Mouse (Mus musculus) E14TG2a.4 (cell line): ENCODE data around the gene Serpinb3a.
"Not testable (repeated sequence)": the region's sequence is repeated elsewhere in the genome, so short reads cannot be mapped to it uniquely, and the experiment has no call there.

ENCODE experiments used
- H3K27me3 ChIP-seq: 2 replicates; pipeline ENCODE4 v1.6.1; 2014; ENCODE audit warnings: low read length, control low read depth; ENCODE audit not compliant: insufficient read depth
- H3K36me3 ChIP-seq: 2 replicates; pipeline ENCODE4 v1.6.1; 2014; ENCODE audit warnings: low read length, control low read depth; ENCODE audit not compliant: insufficient read depth
- H3K4me1 ChIP-seq: replicated peaks from 2 replicates; pipeline ENCODE4 v1.6.1; 2014; ENCODE audit warnings: low read depth, low read length, control low read depth
- H3K4me3 ChIP-seq: replicated peaks from 2 replicates; pipeline ENCODE4 v1.5.1; 2014; ENCODE audit warnings: mild to moderate bottlenecking, low read length
- H3K9me3 ChIP-seq: 2 replicates; pipeline ENCODE4 v1.6.1; 2014; ENCODE audit warnings: low read length, control low read depth
- CTCF ChIP-seq: conservative IDR thresholded peaks from 2 replicates; pipeline ENCODE4 v1.5.1; 2014; ENCODE audit warnings: low read length
- NANOG ChIP-seq: IDR thresholded peaks from 2 replicates; pipeline ENCODE4 v1.6.1; 2014; ENCODE audit warnings: borderline replicate concordance, low read length, mixed read lengths
- POU5F1 ChIP-seq: IDR thresholded peaks from 2 replicates; pipeline ENCODE4 v1.6.1; 2014; ENCODE audit warnings: low read length, borderline replicate concordance

The Serpinb3a gene

GRCm38 (mm10) chr1:107052203-107052602 is at the start of gene Serpinb3a:
Gene Serpinb3a, minus strand, starts transcription at chr1:107052303.
- TF ChIP-seq CTCF (no peak), NANOG (no peak), POU5F1 (no peak)
- H3K4me1 ChIP-seq: no peaks in the 10 kb centered on the region
- no peaks in the 10 kb centered on the region for H3K9me3 ChIP-seq
- H3K27me3 ChIP-seq: no peaks in the 10 kb centered on the region
- no peak within 1 kb of the TSS for H3K4me3 ChIP-seq
- H3K36me3 ChIP-seq: no peaks in the 10 kb centered on the region

GRCm38 (mm10) chr1:107098417-107098816 is 46.3 kb upstream of the Serpinb3a start:
- Histone ChIP-seq H3K4me3 (no peak overlapping the region), H3K4me1 (peaks cover 6% of the 10 kb centered on the region; the same call in 1 of the 2 replicates), H3K36me3 (no peaks in the 10 kb centered on the region), H3K9me3 (peaks cover 16% of the 10 kb centered on the region), H3K27me3 (no peaks in the 10 kb centered on the region)
- TF ChIP-seq CTCF: no peak

DNA sequence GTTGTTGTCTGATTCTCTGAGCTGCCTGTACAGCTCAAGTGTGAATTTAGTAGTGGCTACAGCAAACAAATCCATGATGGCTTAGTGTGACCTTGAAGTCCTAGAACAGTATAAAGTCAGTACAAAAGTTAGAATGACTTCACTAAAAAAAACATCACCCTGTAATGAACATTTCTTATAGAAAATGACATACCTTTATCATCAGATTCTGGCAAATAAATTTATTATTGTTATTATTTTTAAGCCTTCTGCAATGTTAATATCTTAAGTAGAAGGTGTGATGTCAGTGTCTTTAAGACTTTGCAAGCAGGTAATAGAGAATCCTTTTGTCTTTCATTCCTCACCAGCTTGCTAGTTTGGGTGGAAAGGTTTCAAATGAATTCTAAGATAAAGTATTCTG is 31.3 kb upstream of the Serpinb3a start, which contains the start of gene Serpinb3d:
TSS of gene Serpinb3d (minus strand) at position 101 of the 400 bp plus-strand sequence.
- Histone ChIP-seq H3K9me3 (no peaks in the 10 kb centered on the region), H3K36me3 (no peaks in the 10 kb centered on the region), H3K4me1 (no peaks in the 10 kb centered on the region), H3K27me3 (no peaks in the 10 kb centered on the region), H3K4me3 (no peak within 1 kb of the TSS)
- TF ChIP-seq NANOG (no peak), POU5F1 (no peak), CTCF (no peak)

DNA sequence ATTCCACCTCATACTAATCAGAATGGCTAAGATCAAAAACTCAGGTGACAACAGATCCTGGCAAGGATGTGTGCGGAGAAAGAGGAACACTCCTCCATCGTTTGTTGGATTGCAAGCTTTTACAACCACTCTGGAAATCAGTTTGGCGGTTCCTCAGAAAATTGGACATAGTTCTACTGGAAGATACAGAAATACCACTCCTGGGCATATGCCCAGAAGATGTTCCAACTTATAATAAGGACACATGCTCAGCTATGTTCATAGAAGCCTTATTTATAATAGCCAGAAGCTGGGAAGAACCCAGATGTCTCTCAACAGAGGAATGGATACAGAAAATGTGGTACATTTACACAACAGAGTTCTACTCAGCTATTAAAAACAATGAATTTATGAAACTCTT is 17.9 kb downstream of the Serpinb3a start:
- H3K36me3 ChIP-seq, H3K4me3 ChIP-seq, H3K27me3 ChIP-seq, H3K4me1 ChIP-seq, H3K9me3 ChIP-seq: not testable (repeated sequence)

DNA sequence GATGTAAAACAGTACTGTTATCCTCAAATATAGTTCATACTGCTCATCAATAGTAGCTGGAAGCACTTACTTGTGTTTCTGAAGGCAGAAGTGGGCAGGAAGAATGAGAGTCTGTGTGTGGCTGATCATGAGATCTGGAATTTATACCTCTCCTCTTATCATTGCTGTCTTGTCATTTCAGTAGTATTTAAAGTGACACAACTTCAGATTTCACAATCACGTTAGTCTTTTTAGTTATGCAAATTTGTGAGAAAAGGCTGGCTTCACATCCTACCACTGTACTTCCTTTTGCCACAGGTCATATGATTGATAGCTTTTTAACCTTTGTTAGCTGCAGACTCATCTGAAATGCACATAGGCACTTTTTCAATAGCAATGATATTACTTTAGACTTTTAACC is 26.2 kb downstream of the Serpinb3a start:
- TF ChIP-seq NANOG: no peak
- TF ChIP-seq POU5F1: no peak
- TF ChIP-seq CTCF: no peak
- H3K27me3 ChIP-seq: no peaks in the 10 kb centered on the region
- no peaks in the 10 kb centered on the region for H3K9me3 ChIP-seq
- H3K4me3 ChIP-seq: no peak overlapping the region
- no peaks in the 10 kb centered on the region for H3K4me1 ChIP-seq
- no peaks in the 10 kb centered on the region for H3K36me3 ChIP-seq

DNA sequence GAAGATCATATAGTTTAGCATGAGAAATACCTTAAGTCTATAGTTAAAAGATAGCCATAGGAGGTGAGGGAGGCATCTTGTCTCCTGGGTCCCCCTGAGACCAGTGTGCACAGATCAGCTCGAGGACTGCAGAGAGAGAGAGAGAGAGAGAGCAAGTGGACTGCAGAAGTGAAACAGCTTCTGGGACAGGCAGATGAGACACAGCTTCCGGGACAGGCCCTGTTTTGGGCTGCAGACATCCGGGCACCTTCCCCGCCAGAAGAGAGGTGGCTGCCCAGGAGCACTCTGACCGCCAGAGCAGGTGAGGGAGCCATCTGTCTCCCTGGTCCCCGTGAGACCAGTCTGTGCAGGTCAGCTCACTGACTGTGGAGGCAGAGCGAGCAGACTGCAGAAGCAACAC is 36.9 kb downstream of the Serpinb3a start:
- Histone ChIP-seq H3K36me3 (no peaks in the 10 kb centered on the region), H3K27me3 (no peaks in the 10 kb centered on the region)
- TF ChIP-seq CTCF (no peak), POU5F1 (no peak), NANOG (no peak)

DNA sequence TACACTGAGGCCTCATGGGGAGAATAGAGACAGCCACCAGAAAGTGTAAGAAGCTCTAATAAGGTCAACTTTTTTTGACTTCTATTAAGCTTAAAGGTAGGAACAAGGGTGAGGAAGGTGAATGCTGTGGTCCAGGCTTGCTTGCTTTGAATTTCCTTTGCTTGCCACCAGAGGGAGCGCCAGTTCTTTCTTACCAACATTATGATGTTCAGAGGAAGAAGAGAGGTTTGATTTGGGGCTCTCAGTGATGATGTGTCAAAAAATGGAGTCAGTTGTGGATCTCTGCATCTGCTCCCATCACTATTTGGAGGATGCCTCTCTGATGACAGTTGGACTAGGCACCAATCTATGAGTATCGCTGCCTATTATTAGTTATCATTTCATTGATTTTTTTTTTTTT is 37.6 kb downstream of the Serpinb3a start:
- Histone ChIP-seq H3K36me3 (no peaks in the 10 kb centered on the region), H3K9me3 (peaks cover 8% of the 10 kb centered on the region; the same call in 1 of the 2 replicates), H3K4me1 (no peaks in the 10 kb centered on the region), H3K4me3 (no peak overlapping the region), H3K27me3 (no peaks in the 10 kb centered on the region)
- peak; percentile 49 for TF ChIP-seq CTCF
- no peak for TF ChIP-seq NANOG

More for the DNA sequence above, 36.9 kb downstream of the Serpinb3a start:
- Histone ChIP-seq H3K9me3 (peaks cover 8% of the 10 kb centered on the region; the same call in 1 of the 2 replicates), H3K4me1 (no peaks in the 10 kb centered on the region), H3K4me3 (no peak overlapping the region)

DNA sequence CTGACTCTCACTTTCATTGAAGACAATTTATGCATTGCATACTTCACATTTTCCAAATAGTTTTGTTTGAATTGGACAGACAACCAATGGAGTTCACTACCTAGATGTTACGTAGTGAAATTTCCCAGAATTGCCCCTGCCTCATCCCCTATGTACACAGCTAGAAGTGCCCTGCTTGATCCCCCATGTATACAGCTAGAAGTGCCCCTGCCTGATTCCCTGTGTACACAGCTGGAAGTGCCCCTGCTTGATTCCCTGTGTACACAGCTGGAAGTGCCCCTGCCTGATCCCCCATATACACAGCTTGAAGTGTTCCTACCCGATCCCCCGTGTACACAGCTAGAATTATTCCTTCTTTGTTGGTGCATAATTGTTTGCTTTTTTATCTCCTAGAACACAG is 45.8 kb downstream of the Serpinb3a start:
- Histone ChIP-seq H3K36me3 (no peaks in the 10 kb centered on the region), H3K9me3 (no peaks in the 10 kb centered on the region), H3K4me3 (no peak overlapping the region), H3K27me3 (no peaks in the 10 kb centered on the region), H3K4me1 (no peaks in the 10 kb centered on the region)
- TF ChIP-seq NANOG (no peak), CTCF (no peak), POU5F1 (no peak)

DNA sequence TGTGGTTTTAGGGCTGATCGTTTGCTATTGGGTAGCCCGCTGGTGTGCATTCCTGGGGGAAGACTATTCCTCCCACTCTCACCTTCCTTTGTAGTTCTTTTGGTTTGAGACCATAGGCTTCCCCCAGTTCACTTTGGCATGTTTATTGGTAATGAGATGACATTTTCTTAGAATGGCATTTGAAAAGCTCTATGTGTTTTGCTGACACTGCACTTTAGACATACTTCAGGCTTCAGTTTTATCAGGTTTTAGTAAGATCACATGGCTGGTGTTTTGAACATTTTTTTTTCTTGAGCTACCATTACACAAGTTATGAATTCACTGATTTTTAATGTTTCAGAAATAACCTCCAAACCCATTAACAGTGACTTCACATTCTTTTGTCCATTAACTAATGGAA is 50.3 kb downstream of the Serpinb3a start:
- no peak for TF ChIP-seq NANOG
- no peak for TF ChIP-seq CTCF
- TF ChIP-seq POU5F1: no peak
- H3K36me3 ChIP-seq: no peaks in the 10 kb centered on the region

More for the DNA sequence above, 50.3 kb downstream of the Serpinb3a start:
- Histone ChIP-seq H3K4me1 (no peaks in the 10 kb centered on the region), H3K9me3 (no peaks in the 10 kb centered on the region), H3K4me3 (no peak overlapping the region), H3K27me3 (no peaks in the 10 kb centered on the region)
